Mouse (Mus musculus): Measurements from ENCODE around the gene Tex35. TPM values are rescaled to one million over a fixed set of nuclear protein-coding genes. Genes with fewer than 3 reads are reported as not detected.

Gene Tex35
- polyA plus RNA-seq, 1 experiment from 2014 or later: not detected

DNA sequence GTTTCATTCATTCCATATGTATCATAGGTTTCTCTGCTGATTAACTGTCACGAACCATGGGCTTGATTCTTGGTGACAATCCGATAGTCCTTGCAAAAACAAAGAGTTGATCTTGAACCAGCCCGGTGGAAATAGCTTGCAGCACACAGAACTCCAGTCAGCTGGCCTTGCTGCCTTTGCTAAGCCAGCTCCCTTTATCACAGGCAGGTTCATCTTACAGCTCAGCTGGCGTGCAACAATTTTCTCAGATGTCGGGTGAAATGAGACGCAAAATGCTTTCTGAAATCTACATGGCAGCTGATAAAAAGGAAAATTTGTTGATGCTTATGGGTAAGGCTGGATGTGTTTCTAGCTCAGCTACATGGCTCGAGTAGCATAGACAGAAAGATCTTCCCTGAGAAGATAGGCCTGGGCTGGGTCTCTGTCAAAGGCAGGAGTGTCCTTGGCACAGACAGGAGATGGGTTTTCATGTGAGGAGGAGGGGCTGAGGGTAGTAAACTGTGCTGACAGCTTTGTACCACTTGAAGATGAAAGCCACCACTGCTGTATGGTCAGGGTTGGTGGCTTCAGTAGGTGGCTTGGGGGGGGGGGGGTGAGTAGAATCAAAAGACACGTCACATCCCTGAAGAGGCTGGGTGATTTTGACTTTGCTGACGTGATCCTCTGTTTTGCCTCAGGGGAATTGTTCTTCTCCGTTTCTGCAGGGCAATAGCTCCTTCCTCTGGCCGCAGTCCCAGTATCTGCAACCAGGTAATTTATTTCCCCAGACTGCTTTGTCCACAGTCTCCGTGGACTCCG lies 45.0 kb downstream of the Tex35 start:
- Histone ChIP-seq H3K27ac (no peak overlapping the region), H3K4me1 (peaks cover 16% of the 10 kb centered on the region), H3K27me3 (no peaks in the 10 kb centered on the region), H3K36me3 (no peaks in the 10 kb centered on the region), H3K4me3 (no peak overlapping the region), H3K4me2 (no peak overlapping the region), H3K9me3 (no peaks in the 10 kb centered on the region), H3K9ac (no peak overlapping the region)
- ATAC-seq (ENCODE audit: insufficient number of reproducible peaks, low FRiP score, low TSS enrichment, low read depth): no peak
- WGBS: 54% methylated on average over 13 of the region's 13 CpGs

DNA sequence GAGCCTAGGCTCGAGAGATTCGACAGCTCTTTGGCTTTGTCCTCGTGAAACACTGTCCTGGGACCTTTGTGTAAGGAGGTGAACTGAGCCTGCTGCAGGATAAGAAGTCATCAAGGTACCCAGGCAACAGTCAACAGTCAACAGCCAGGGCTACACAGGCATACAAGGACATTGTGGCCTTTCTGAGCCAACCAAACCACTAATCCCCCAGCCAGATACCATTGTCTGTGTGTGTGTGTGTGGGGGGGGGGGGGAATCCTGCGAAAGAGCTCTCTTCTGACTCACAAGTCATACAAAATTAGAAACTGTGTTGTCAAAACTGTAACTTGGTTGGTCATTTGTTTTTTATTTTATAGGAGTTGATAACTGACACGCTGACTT lies 46.0 kb downstream of the Tex35 start:
- no peak overlapping the region for H3K4me2 ChIP-seq
- no peak overlapping the region for H3K27ac ChIP-seq
- peaks cover 16% of the 10 kb centered on the region for H3K4me1 ChIP-seq
- no peaks in the 10 kb centered on the region for H3K9me3 ChIP-seq
- H3K27me3 ChIP-seq: no peaks in the 10 kb centered on the region
- no peak for ATAC-seq (ENCODE audit: insufficient number of reproducible peaks, low FRiP score, low TSS enrichment, low read depth)
- no peaks in the 10 kb centered on the region for H3K36me3 ChIP-seq
- H3K9ac ChIP-seq: no peak overlapping the region
- H3K4me3 ChIP-seq: no peak overlapping the region
- WGBS: 75% methylated on average over 5 of the region's 5 CpGs

DNA sequence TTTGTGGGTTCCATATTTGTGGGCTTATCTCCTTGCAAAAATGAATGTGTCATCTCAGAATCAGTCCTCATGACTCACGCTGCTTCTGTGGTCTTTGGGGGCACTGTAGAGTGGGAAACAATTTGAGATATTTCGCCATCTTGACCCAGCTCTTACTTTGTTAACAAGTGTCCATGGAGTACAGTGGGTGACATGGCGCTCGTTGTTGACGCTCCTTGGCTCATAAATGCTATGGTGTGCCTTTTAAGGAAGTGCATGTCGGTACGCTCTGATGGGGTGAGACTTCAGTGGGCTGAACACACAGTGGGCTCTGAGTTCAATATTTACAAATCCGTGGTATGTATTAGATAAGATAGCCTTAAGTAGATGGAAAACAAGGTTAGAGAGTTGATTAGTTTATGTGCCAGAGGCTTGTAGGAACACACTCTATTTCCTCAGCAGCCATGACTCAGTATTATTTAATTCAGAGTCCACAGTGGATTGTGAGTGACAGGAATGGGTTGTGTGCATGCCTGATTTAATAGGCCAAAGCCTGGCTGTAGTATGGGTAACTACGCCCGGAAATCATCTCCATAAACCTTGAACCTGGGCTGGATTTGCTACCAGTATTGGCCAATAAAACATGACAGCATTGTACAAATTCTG lies 46.6 kb downstream of the Tex35 start:
- 88% methylated on average over 10 of the region's 10 CpGs for WGBS
- peaks cover 15% of the 10 kb centered on the region for H3K4me1 ChIP-seq

DNA sequence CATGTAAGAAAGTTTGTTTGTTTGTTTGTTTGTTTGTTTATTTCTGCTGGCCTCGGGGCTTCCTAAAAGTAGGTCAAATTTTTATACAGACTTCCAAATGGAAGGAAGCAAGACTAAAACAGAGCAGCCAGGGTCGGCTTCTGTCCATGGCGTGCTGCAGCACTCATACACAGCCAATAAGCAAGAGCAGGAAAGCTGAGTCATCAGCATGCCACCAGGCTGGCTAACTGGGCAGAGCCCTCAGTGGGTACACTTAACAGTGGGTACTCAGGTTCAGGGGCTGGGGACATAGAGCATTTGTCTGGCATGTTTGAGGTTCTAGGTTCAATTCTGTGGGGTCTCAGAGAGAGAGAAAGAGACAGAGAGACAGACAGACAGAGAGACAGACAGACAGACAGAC lies 47.3 kb downstream of the Tex35 start:
- Histone ChIP-seq H3K4me1 (peaks cover 7% of the 10 kb centered on the region; the same call in 1 of the 2 replicates), H3K9me3 (no peaks in the 10 kb centered on the region), H3K4me3 (no peak overlapping the region), H3K36me3 (no peaks in the 10 kb centered on the region), H3K9ac (no peak overlapping the region), H3K27me3 (no peaks in the 10 kb centered on the region), H3K27ac (no peak overlapping the region), H3K4me2 (no peak overlapping the region)
- WGBS: 76% methylated on average over 3 of the region's 3 CpGs
- no peak for ATAC-seq (ENCODE audit: insufficient number of reproducible peaks, low FRiP score, low TSS enrichment, low read depth)

More for the DNA sequence above, 46.6 kb downstream of the Tex35 start:
- Histone ChIP-seq H3K9me3 (no peaks in the 10 kb centered on the region), H3K36me3 (no peaks in the 10 kb centered on the region), H3K27me3 (no peaks in the 10 kb centered on the region), H3K4me2 (no peak overlapping the region), H3K4me3 (no peak overlapping the region), H3K27ac (no peak overlapping the region), H3K9ac (no peak overlapping the region)
- ATAC-seq (ENCODE audit: insufficient number of reproducible peaks, low FRiP score, low TSS enrichment, low read depth): no peak

DNA sequence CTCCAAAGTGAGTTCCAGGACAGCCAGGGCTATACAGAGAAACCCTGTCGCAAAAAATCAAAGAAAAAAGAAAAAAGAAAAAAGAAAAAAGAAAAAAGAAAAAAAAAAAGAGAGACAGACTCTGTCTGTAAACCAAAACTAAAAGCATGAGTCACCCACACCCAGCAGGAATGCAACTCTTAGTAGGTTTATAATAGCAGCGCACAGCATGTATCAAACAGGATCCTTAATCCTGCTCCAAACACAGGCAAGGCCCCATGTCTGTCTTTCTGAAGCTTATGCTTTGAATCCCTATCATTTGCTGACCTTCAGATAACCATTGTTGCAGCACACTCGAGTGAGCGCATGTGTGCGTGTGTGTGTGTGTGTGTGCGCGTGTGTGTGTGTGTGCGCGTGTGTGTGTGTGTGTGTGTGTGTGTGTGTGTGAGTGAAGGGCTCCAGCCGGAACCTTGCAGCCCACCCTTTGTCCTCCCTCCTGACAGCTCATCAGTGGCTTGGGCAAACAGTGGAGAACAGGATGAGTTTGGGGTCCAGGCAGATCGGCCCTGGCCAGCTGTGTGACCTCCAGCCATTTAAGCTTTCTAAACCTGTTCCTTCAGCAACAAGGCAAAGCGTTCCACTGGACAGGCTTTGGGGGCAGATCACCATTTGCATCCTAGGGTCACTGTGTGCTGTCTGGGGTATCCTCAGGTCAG lies 47.9 kb downstream of the Tex35 start:
- no peak overlapping the region for H3K9ac ChIP-seq
- H3K9me3 ChIP-seq: no peaks in the 10 kb centered on the region
- H3K4me1 ChIP-seq: peaks cover 4% of the 10 kb centered on the region; the same call in 1 of the 2 replicates
- WGBS: 84% methylated on average over 12 of the region's 12 CpGs
- H3K27me3 ChIP-seq: no peaks in the 10 kb centered on the region
- no peaks in the 10 kb centered on the region for H3K36me3 ChIP-seq
- H3K27ac ChIP-seq: no peak overlapping the region
- no peak overlapping the region for H3K4me3 ChIP-seq
- H3K4me2 ChIP-seq: no peak overlapping the region
- no peak for ATAC-seq (ENCODE audit: insufficient number of reproducible peaks, low FRiP score, low TSS enrichment, low read depth)

DNA sequence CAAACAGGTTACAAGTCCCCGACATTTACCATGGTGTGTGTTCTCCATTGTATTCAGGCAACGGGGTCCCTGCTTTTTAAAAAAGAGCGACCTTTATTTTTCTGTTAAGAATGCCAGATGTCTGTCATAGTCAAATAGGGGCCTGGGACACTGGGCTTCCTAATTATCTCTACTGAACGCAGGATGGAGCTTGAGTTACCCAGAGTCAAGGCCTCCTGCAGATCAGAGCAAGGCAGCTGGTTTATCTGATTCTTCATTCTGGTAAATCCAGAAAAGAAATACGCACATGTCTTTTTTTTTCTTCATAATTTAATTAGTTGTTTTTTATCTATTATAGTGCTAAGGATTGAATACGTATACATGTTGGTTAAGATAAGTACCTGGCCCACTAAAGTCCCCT lies 52.6 kb downstream of the Tex35 start:
- Histone ChIP-seq H3K9ac (no peak overlapping the region), H3K4me1 (0 out of 2 replicates have a peak, but pooled peaks cover 11% of the 10 kb centered on the region), H3K4me3 (no peak overlapping the region), H3K27me3 (no peaks in the 10 kb centered on the region), H3K27ac (no peak overlapping the region), H3K4me2 (no peak overlapping the region), H3K9me3 (no peaks in the 10 kb centered on the region), H3K36me3 (no peaks in the 10 kb centered on the region)
- no peak for ATAC-seq (ENCODE audit: insufficient number of reproducible peaks, low FRiP score, low TSS enrichment, low read depth)
- WGBS: 71% methylated on average over 6 of the region's 6 CpGs

DNA sequence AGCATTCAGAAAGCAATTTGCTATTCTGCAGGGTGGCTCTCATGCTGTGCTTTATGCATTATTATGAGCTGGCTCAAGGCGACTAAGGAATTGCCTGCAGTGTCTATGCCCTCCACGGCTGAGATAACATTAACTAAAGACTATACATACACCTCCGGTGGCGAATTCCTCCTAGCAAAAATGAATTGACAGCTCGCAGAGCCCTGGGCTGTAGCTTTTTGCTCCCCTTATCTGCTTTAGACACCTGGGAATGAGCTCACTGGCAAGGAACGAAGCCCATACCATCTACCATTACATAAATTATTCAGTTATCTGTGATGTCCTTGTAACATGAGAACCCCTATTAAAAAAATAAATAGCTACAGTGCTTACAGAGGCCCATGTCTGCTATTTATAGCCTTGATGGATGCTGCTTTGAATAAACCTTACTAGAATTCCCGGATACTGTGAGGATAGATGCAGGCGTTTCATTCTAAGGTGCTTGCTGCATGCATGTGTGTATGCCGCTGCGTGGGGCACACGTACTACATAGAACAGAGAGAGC lies 53.1 kb downstream of the Tex35 start:
- Histone ChIP-seq H3K27me3 (no peaks in the 10 kb centered on the region), H3K27ac (no peak overlapping the region), H3K4me2 (no peak overlapping the region), H3K9me3 (no peaks in the 10 kb centered on the region), H3K36me3 (no peaks in the 10 kb centered on the region), H3K9ac (no peak overlapping the region), H3K4me1 (0 out of 2 replicates have a peak, but pooled peaks cover 11% of the 10 kb centered on the region), H3K4me3 (no peak overlapping the region)
- no peak for ATAC-seq (ENCODE audit: insufficient number of reproducible peaks, low FRiP score, low TSS enrichment, low read depth)
- WGBS: 50% methylated on average over 11 of the region's 11 CpGs

DNA sequence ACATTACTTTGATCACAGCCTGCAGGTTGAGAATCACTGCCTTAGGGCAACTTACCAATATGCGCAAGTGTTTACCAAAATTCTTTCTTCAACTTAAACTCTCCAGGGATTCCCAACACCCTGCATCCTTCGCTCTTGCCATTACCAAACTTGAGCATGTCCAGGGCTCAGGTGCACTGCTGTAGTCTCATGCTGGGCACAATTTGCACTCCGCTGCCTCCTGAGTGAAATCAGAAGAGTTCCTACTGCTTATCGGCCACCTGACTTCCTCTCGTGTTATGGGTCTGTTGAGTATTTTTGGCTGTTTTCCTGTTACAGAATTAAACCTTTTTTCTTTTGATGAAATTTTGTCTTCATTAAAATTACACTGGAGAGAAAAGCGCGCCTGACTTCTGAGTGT lies 53.8 kb downstream of the Tex35 start:
- 77% methylated on average over 7 of the region's 7 CpGs for WGBS
- Histone ChIP-seq H3K27ac (no peak overlapping the region), H3K9ac (no peak overlapping the region), H3K36me3 (no peaks in the 10 kb centered on the region), H3K9me3 (no peaks in the 10 kb centered on the region), H3K4me1 (0 out of 2 replicates have a peak, but pooled peaks cover 11% of the 10 kb centered on the region), H3K4me2 (no peak overlapping the region), H3K27me3 (no peaks in the 10 kb centered on the region), H3K4me3 (no peak overlapping the region)
- ATAC-seq (ENCODE audit: insufficient number of reproducible peaks, low FRiP score, low TSS enrichment, low read depth): no peak

DNA sequence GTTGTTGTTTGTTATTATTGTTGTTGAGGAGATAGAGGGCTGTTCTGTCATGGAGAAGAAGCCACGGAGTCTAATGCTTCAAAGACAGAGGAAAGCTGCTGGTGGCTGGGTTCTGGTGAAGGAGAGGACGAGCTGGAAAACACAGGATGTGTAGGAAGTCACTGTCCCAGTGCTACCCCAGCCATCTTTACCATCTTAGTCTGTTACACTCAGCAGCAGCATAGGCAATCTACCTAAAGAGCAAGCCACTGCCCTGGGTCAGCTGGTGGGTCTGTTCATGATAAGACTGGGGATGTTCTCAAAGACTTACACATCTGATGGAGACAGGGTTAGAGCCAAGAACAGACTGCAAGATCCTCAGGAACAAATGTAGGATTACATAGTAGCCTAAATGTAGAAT lies 58.6 kb downstream of the Tex35 start:
- Histone ChIP-seq H3K9ac (no peak overlapping the region), H3K4me3 (no peak overlapping the region), H3K9me3 (no peaks in the 10 kb centered on the region), H3K4me1 (peaks cover 24% of the 10 kb centered on the region), H3K36me3 (no peaks in the 10 kb centered on the region), H3K27me3 (no peaks in the 10 kb centered on the region), H3K27ac (no peak overlapping the region), H3K4me2 (no peak overlapping the region)
- ATAC-seq (ENCODE audit: insufficient number of reproducible peaks, low FRiP score, low TSS enrichment, low read depth): no peak
- WGBS: 87% methylated on average over 2 of the region's 2 CpGs

Other genes with a start within 250 kb of the Tex35 start
- gene Ralgps2, start 169.1 kb downstream of the Tex35 start, polyA plus RNA-seq (2015; fragmentation: Nextera tagmentation; extraction: Ambion mirVana): 84.1 and 88.8 TPM in 2 replicates